ENCODE assay signal across 8 mouse cellular contexts in genomic region chr2:71581488-71581887, GRCm38 (mm10). TPM values are rescaled to one million over a fixed set of nuclear protein-coding genes. Genes with fewer than 3 reads are reported as not detected.
DNase-seq lines count a peak whose midpoint lies in the region; ATAC-seq and TF ChIP-seq lines count a peak whose summit lies in the region.

No protein-coding gene starts in this region.

- no peaks in the 10 kb centered on the region for H3K27me3 ChIP-seq in heart, embryonic 14.5 days (ENCODE audit: control insufficient read depth, insufficient read depth, low read length)
- H3K27me3 ChIP-seq in hindbrain, postnatal 0 days (ENCODE audit: insufficient read depth, low read length) = no peaks in the 10 kb centered on the region
- H3K27me3 ChIP-seq in midbrain, embryonic 14.5 days (ENCODE audit: control insufficient read depth, insufficient read depth, low read length) = no peaks in the 10 kb centered on the region

- intact Hi-C loops in heart, postnatal 14 days (cut with DNase I) = loop anchor here (5.0 kb wide), 1 partner anchor 236 kb away; no protein-coding TSS in a partner anchor

- H3K9ac ChIP-seq in heart, embryonic 14.5 days (ENCODE audit: low read length) = peak overlapping the region; percentile 67
- peak overlapping the region; percentile 45; the same call in 1 of the 2 replicates for H3K9ac ChIP-seq in hindbrain, postnatal 0 days (replicated peaks; ENCODE audit: low read length)
- peak overlapping the region; percentile 57; the same call in 1 of the 2 replicates for H3K9ac ChIP-seq in midbrain, embryonic 14.5 days (replicated peaks; ENCODE audit: low read length)

- no peak overlapping the region for H3K27ac ChIP-seq in heart, embryonic 14.5 days (replicated peaks in 1 of 2; ENCODE audit: control insufficient read depth in 1 of 2, insufficient read depth in 1 of 2, low read depth in 2 of 2, low read length in 2 of 2)
- no peak overlapping the region for H3K27ac ChIP-seq in cortical plate, adult 2 months (ENCODE audit: insufficient read depth, low read length)
- H3K27ac ChIP-seq in hindbrain, postnatal 0 days = no peak overlapping the region
- H3K27ac ChIP-seq in midbrain, embryonic 14.5 days (replicated peaks; ENCODE audit: low read depth, low read length) = no peak overlapping the region

- no peaks in the 10 kb centered on the region for H3K9me3 ChIP-seq in heart, embryonic 14.5 days (ENCODE audit: control insufficient read depth, low read length)
- H3K9me3 ChIP-seq in hindbrain, postnatal 0 days (ENCODE audit: low read length) = no peaks in the 10 kb centered on the region
- H3K9me3 ChIP-seq in midbrain, embryonic 14.5 days (ENCODE audit: control insufficient read depth, low read length) = no peaks in the 10 kb centered on the region

- TF ChIP-seq POLR2A in cortical plate, adult 2 months (IDR thresholded peaks at IDR 0.05; ENCODE audit: extremely low read depth, insufficient read depth, low read length) = no peak

- TF ChIP-seq CTCF in cortical plate, adult 2 months (IDR thresholded peaks at IDR 0.05; ENCODE audit: extremely low read depth, insufficient read depth, low read length) = no peak
- TF ChIP-seq CTCF in hindbrain, postnatal 0 days (IDR thresholded peaks at IDR 0.05; ENCODE audit: low read depth) = no peak

- no peak for ATAC-seq in heart, embryonic 14.5 days (ENCODE audit: insufficient number of reproducible peaks, insufficient read depth, low FRiP score, low read depth)
- no peak for ATAC-seq in hindbrain, postnatal 0 days
- ATAC-seq in midbrain, embryonic 14.5 days (ENCODE audit: low FRiP score, low TSS enrichment) = no peak
- ATAC-seq in frontal cortex, adult (ENCODE audit: low TSS enrichment) = no peak

- H3K4me1 ChIP-seq in heart, embryonic 14.5 days (ENCODE audit: control insufficient read depth in 2 of 2, insufficient read depth in 2 of 2, low read length in 2 of 2) = peaks cover 0 to 8% of the 10 kb centered on the region in 2 experiments; a peak in 2 of 4 replicates
- H3K4me1 ChIP-seq in cortical plate, adult 2 months (ENCODE audit: control insufficient read depth, insufficient read depth, low read length) = no peaks in the 10 kb centered on the region
- H3K4me1 ChIP-seq in hindbrain, postnatal 0 days (ENCODE audit: insufficient read depth, low read length) = no peaks in the 10 kb centered on the region
- H3K4me1 ChIP-seq in midbrain, embryonic 14.5 days (ENCODE audit: control insufficient read depth, insufficient read depth, low read length) = 0 out of 2 replicates have a peak, but pooled peaks cover 3% of the 10 kb centered on the region

- no peak for DNase-seq in heart, postnatal 14 days
- DNase-seq in hindbrain, postnatal 0 days (ENCODE audit: low spot score) = no peak
- peak; percentile 9 for DNase-seq in midbrain, embryonic 14.5 days
- no peak for DNase-seq in layer of hippocampus, postnatal 25 days (ENCODE audit: extremely low spot score in 1 of 2, low spot score in 1 of 2)
- DNase-seq in adrenal gland, adult 8-10 months = no peak

- H3K4me3 ChIP-seq in heart, embryonic 14.5 days (ENCODE audit: control insufficient read depth in 1 of 2, insufficient read depth in 1 of 2, low read depth in 1 of 2, low read length in 2 of 2) = peak overlapping the region; percentile 55 to 69
- H3K4me3 ChIP-seq in cortical plate, adult 2 months (ENCODE audit: insufficient read depth, low read length) = peak overlapping the region; percentile 35; the same call in 1 of the 2 replicates
- H3K4me3 ChIP-seq in hindbrain, postnatal 0 days (ENCODE audit: low read length) = peak overlapping the region; percentile 64
- H3K4me3 ChIP-seq in midbrain, embryonic 14.5 days (replicated peaks; ENCODE audit: low read depth, low read length) = peak overlapping the region; percentile 50

- no peaks in the 10 kb centered on the region for H3K36me3 ChIP-seq in heart, embryonic 14.5 days (ENCODE audit: control insufficient read depth, insufficient read depth, low read length)
- H3K36me3 ChIP-seq in hindbrain, postnatal 0 days (ENCODE audit: insufficient read depth, low read length) = no peaks in the 10 kb centered on the region
- H3K36me3 ChIP-seq in midbrain, embryonic 14.5 days (ENCODE audit: control insufficient read depth, insufficient read depth, low read length) = no peaks in the 10 kb centered on the region

- H3K4me2 ChIP-seq in heart, embryonic 14.5 days (ENCODE audit: low read length) = peak overlapping the region; percentile 75
- peak overlapping the region; percentile 85 for H3K4me2 ChIP-seq in hindbrain, postnatal 0 days (ENCODE audit: low read depth, low read length)
- peak overlapping the region; percentile 86 for H3K4me2 ChIP-seq in midbrain, embryonic 14.5 days (ENCODE audit: low read length)

- WGBS in heart, embryonic 14.5 days = 64% methylated on average over 5 of the region's 5 CpGs
- WGBS in hindbrain, postnatal 0 days = 49% methylated on average over 5 of the region's 5 CpGs
- WGBS in midbrain, embryonic 14.5 days = 52% methylated on average over 5 of the region's 5 CpGs

RNA-seq across cellular contexts. Expression of gene Dlx2, which starts 34.9 kb away (rescaled TPM):
- polyA plus RNA-seq in heart, embryonic 14.5 days (2014; fragmentation: Nextera tagmentation; extraction: Ambion mirVana) = 0.08 and 0.39 TPM in 2 replicates
- not detected for total RNA-seq in heart, postnatal 14 days (2021)
- 4.1 and 4.2 TPM in 2 replicates for polyA plus RNA-seq in cortical plate, adult 2 months (2012; rRNA removed)
- 0.97 TPM in 1 of 2 replicates, not detected in the other for total RNA-seq in hindbrain, postnatal 0 days (2014; rRNA removed)
- polyA plus RNA-seq in hindbrain, postnatal 0 days (2015; fragmentation: Nextera tagmentation; extraction: Ambion mirVana) = 0.21 and 0.26 TPM in 2 replicates
- polyA plus RNA-seq in midbrain, embryonic 14.5 days (2014; fragmentation: Nextera tagmentation; extraction: Ambion mirVana) = 0.41 and 0.67 TPM in 2 replicates
- total RNA-seq in layer of hippocampus, postnatal 25 days (2021) = 1 to 10 TPM; 5.7 to 6.0 TPM
- under 1 TPM; 0.17 to 0.38 (median 0.19) TPM for total RNA-seq in adrenal gland, adult 8-10 months (2022)

RNA-seq across cellular contexts. Expression of gene Dlx1, which starts 53.6 kb away (rescaled TPM):
- polyA plus RNA-seq in heart, embryonic 14.5 days (2014; fragmentation: Nextera tagmentation; extraction: Ambion mirVana) = not detected in 2 replicates
- total RNA-seq in heart, postnatal 14 days (2021) = under 1 TPM; 0.44 to 0.60 TPM
- polyA plus RNA-seq in cortical plate, adult 2 months (2012; rRNA removed) = 26.7 and 27.8 TPM in 2 replicates
- 2.5 and 3.5 TPM in 2 replicates for total RNA-seq in hindbrain, postnatal 0 days (2014; rRNA removed)
- not detected in 2 replicates for polyA plus RNA-seq in hindbrain, postnatal 0 days (2015; fragmentation: Nextera tagmentation; extraction: Ambion mirVana)
- polyA plus RNA-seq in midbrain, embryonic 14.5 days (2014; fragmentation: Nextera tagmentation; extraction: Ambion mirVana) = 0.61 and 0.72 TPM in 2 replicates
- total RNA-seq in layer of hippocampus, postnatal 25 days (2021) = 10 to 100 TPM; 13.6 to 19.3 TPM
- under 1 TPM; 0.24 to 0.61 (median 0.42) TPM for total RNA-seq in adrenal gland, adult 8-10 months (2022)
